Mouse (Mus musculus) layer of hippocampus, adult 9-10 months (tissue): ENCODE measurements at regions not wholly inside any gene's neighbourhood (a gene's known extent, or its start where the extent isn't known, plus 50 kb on each side); places are given as distances from the start of the nearest gene placed in this dataset.

ENCODE experiments used
- DNase-seq: peaks from one replicate; pipeline ENCODE4 v3.0.0; 2022; ENCODE audit warnings: low spot score

- DNase-seq: no peak
These were observed 126.1 kb downstream of the Zbtb18 start for GRCm38 (mm10) chr1:177568056-177568816.

- no peak for DNase-seq
These were observed 127.4 kb downstream of the Zbtb18 start for GRCm38 (mm10) chr1:177569572-177569971.

- peak; percentile 83 for DNase-seq
These were observed 131.0 kb downstream of the Zbtb18 start for GRCm38 (mm10) chr1:177573017-177573725.

GRCm38 (mm10) chr1:177573781-177574180 is 131.6 kb downstream of the Zbtb18 start:
- DNase-seq: no peak

- DNase-seq: no peak
These were observed 132.2 kb downstream of the Zbtb18 start for GRCm38 (mm10) chr1:177574312-177574711.

- DNase-seq: no peak
These were observed 142.2 kb downstream of the Zbtb18 start for GRCm38 (mm10) chr1:177584302-177584886.

- no peak for DNase-seq
These were observed 143.2 kb downstream of the Zbtb18 start for GRCm38 (mm10) chr1:177585320-177585719.

- DNase-seq: no peak
These were observed 140.6 kb upstream of the 1700016C15Rik start for GRCm38 (mm10) chr1:177589034-177589433.

GRCm38 (mm10) chr1:177589656-177590055 is 140.0 kb upstream of the 1700016C15Rik start:
- no peak for DNase-seq

GRCm38 (mm10) chr1:177591742-177592141 is 137.9 kb upstream of the 1700016C15Rik start:
- no peak for DNase-seq

- DNase-seq: no peak
These were observed 137.3 kb upstream of the 1700016C15Rik start for GRCm38 (mm10) chr1:177592337-177592736.

GRCm38 (mm10) chr1:177594341-177594740 is 135.3 kb upstream of the 1700016C15Rik start:
- no peak for DNase-seq

GRCm38 (mm10) chr1:177595326-177595914 is 134.2 kb upstream of the 1700016C15Rik start:
- DNase-seq: no peak

GRCm38 (mm10) chr1:177597036-177597435 is 132.6 kb upstream of the 1700016C15Rik start:
- no peak for DNase-seq

GRCm38 (mm10) chr1:177605353-177605969 is 124.2 kb upstream of the 1700016C15Rik start:
- DNase-seq: no peak

GRCm38 (mm10) chr1:177607565-177607964 is 122.0 kb upstream of the 1700016C15Rik start:
- DNase-seq: no peak

GRCm38 (mm10) chr1:177608551-177609020 is 121.0 kb upstream of the 1700016C15Rik start:
- DNase-seq: no peak

- no peak for DNase-seq
These were observed 120.4 kb upstream of the 1700016C15Rik start for GRCm38 (mm10) chr1:177609226-177609625.

- no peak for DNase-seq
These were observed 119.9 kb upstream of the 1700016C15Rik start for GRCm38 (mm10) chr1:177609683-177610082.

GRCm38 (mm10) chr1:177610156-177610555 is 119.5 kb upstream of the 1700016C15Rik start:
- DNase-seq: no peak

- no peak for DNase-seq
These were observed 117.1 kb upstream of the 1700016C15Rik start for GRCm38 (mm10) chr1:177612546-177612945.

- DNase-seq: no peak
These were observed 114.0 kb upstream of the 1700016C15Rik start for GRCm38 (mm10) chr1:177615609-177616008.
